Mouse (Mus musculus): ENCODE measurements around the gene 1700013F07Rik.

DNA sequence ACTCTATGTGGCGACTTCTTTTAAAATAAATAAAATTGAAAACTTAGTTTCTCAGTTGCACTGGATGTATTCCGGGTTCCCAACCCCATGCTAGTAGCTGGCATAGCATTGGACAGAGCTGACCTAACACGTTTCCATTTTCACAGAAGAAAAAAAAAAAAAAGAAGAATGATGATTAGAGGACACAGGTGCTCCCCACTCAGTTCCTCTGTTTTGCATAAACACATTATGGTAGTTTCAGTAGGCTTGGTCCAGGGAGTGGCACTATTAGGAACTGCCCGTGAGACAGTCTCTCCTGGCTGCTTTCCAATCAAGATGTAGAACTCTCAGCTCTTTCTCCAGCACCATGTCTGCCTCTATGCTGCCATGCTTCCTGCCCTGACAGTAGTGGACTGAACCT, 50.6 kb downstream of the 1700013F07Rik start:
- TF ChIP-seq CTCF (conservative IDR thresholded peaks at IDR 0.05; ENCODE audit: insufficient read depth, insufficient read length, low read depth, low read length): no peak
- TF ChIP-seq POLR2A (IDR thresholded peaks at IDR 0.05; ENCODE audit: low read depth, low read length): no peak

Data from kidney, adult 2 months (tissue).